Mouse (Mus musculus) small intestine, adult 2 months (tissue): ENCODE results near the gene Hoxd10. TPM values are rescaled to one million over a fixed set of nuclear protein-coding genes. Genes with fewer than 3 reads are reported as not detected.

Source experiments
- H3K27ac ChIP-seq: fragments of 200-500 bp; 2 replicates; pipeline ENCODE4 v1.5.1; 2012; ENCODE audit warnings: low read depth, low read length, control low read depth, inconsistent platforms; ENCODE audit not compliant: insufficient read depth
- H3K27me3 ChIP-seq: fragments of 200-500 bp; 2 replicates; pipeline ENCODE4 v1.6.1; 2012; ENCODE audit warnings: mild to moderate bottlenecking, moderate library complexity, low read length, inconsistent platforms; ENCODE audit not compliant: control insufficient read depth, insufficient read depth
- H3K36me3 ChIP-seq: fragments of 200-500 bp; 2 replicates; pipeline ENCODE4 v1.6.1; 2012; ENCODE audit warnings: mild to moderate bottlenecking, low read length, control low read depth, inconsistent platforms; ENCODE audit not compliant: control insufficient read depth, insufficient read depth
- H3K4me1 ChIP-seq: fragments of 200-500 bp; 2 replicates; pipeline ENCODE4 v1.6.1; 2012; ENCODE audit warnings: low read length, inconsistent platforms, mixed read lengths; ENCODE audit not compliant: control insufficient read depth, insufficient read depth, insufficient read length
- H3K4me3 ChIP-seq: fragments of 200-500 bp; 2 replicates; pipeline ENCODE4 v1.5.1; 2012; ENCODE audit warnings: low read depth, mild to moderate bottlenecking, control low read depth, inconsistent platforms, low read length, moderate library complexity
- CTCF ChIP-seq: fragments of 200-500 bp; IDR thresholded peaks from 2 replicates; pipeline ENCODE4 v1.5.1; 2012; ENCODE audit warnings: low read depth, mild to moderate bottlenecking, control low read depth, inconsistent platforms, low read length, moderate library complexity, mixed read lengths; ENCODE audit not compliant: insufficient replicate concordance, insufficient read length; ENCODE audit errors: extremely low read depth
- POLR2A ChIP-seq: fragments of 200-500 bp; IDR thresholded peaks from 2 replicates; pipeline ENCODE4 v1.6.1; 2012; ENCODE audit warnings: low read depth, mild to moderate bottlenecking, control low read depth, inconsistent platforms, low read length, moderate library complexity
- WGBS: fragments of 180-500 bp; shearing (Covaris S2); methylation state at CpG from one replicate; pipeline ENCODE4 v1.1.7; 2018; 5-methylcytosine and 5-hydroxymethylcytosine counted together
- polyA plus RNA-seq: library from polyadenylated mRNA; depleted of rRNA; stranded (reverse); fragments of >200 nt; gene quantifications from 2 replicates; pipeline ENCODE4 v1.2.3, GENCODE M21; 2012; rRNA removed

Gene Hoxd10
- polyA plus RNA-seq: not detected in 2 replicates

DNA sequence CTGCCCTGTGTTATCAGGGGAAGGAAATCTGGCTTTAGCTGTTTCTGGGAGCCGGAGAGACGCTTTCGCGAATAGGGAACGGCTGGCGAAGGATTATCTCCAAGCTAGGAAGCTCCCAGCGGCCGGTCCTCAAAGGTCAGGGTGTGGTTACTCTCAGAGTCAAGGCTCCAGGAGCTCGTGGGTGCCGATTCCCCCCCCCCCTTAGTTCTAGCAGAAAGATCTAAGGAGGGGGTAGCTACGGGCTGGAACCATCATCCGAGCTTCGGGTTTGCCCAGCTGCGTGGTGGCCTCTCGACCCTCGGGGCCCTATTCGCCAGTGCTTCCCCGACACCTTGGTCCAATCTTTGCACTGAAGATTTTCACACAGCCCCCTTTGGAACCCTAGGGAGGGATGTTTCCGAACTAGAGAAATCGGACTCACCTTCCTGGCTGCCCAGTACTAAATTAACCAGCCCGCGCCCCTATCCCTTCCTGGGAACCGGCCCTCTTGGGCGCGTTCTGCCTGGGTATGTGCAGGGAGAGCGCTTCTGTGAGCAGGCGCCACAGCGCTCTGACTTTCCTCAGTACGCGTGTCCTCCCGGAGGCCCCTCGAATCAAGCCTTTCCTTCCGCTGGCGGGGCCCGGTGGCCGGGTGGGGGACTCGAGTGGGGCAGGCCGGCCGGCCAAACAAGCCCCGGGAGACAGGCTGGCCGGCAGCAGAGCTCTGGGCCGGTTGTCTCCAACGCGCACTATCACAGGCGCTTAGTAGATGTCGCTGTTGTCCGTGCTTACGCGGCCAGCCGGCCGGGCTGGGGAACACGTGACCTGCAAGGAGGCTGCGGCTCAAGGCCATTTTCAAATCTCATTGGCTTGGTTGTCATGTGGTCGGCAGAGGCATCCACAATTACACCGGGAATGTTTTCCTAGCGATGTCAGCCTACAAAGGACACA is at the start of gene Hoxd10:
Gene Hoxd10, plus strand, starts transcription at position 903 of the 930 bp plus-strand sequence.
- Histone ChIP-seq H3K4me1 (no peaks in the 10 kb centered on the region; the same call in 1 of the 2 replicates), H3K27ac (no peak within 1 kb of the TSS), H3K27me3 (peaks cover 82% of the 10 kb centered on the region), H3K4me3 (no peak within 1 kb of the TSS), H3K36me3 (no peaks in the 10 kb centered on the region)
- no peak for TF ChIP-seq POLR2A
- no peak for TF ChIP-seq CTCF
- WGBS: 5% methylated on average over 56 of the region's 56 CpGs

DNA sequence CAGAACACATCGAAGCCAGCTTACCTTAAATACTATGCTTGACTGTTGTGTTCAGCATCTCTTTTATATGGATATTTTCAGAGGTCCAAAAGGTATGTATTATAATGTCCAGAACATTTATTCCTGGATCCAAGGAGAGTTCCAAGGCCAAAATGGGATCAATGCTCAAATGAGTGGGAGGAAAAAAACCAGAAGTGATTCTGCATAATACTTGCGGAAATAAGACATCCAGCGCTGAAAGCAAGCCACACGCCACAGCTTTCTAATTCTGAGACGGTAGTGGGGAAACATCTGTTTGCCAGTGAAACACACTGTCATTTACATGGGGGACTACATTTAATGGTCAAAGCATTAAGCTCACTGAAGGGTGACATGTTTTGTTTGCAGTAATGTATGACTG is 49.3 kb upstream of the Hoxd10 start:
- TF ChIP-seq POLR2A (no peak), CTCF (no peak)
- H3K36me3 ChIP-seq: no peaks in the 10 kb centered on the region
- H3K27me3 ChIP-seq: peaks cover 6% of the 10 kb centered on the region
- H3K27ac ChIP-seq: no peak overlapping the region
- no peak overlapping the region for H3K4me3 ChIP-seq
- H3K4me1 ChIP-seq: no peaks in the 10 kb centered on the region
- 54% methylated on average over 5 of the region's 5 CpGs for WGBS

DNA sequence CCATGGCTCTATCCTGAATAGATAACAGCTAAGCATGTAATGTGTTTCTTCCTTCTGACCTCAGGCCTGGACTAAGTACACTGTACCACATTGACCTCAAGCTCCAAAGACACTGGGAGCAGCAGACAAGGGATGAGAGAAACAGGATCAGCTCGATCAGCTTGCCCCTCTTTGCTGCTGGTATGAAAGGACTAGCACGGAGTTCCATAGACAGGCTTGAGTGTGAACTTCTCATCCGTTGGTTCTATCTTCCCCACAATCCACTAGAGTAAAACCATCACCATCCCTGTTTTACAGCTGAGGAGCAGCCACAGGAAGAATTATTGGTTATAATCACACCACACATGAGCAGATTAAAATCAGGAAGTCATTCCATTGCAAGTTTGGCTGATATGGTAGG is 46.1 kb upstream of the Hoxd10 start:
- H3K27me3 ChIP-seq: peaks cover 35% of the 10 kb centered on the region
- 78% methylated on average over 3 of the region's 3 CpGs for WGBS
- no peak overlapping the region for H3K4me3 ChIP-seq
- H3K36me3 ChIP-seq: no peaks in the 10 kb centered on the region
- H3K4me1 ChIP-seq: no peaks in the 10 kb centered on the region
- no peak for TF ChIP-seq POLR2A
- TF ChIP-seq CTCF: no peak
- no peak overlapping the region for H3K27ac ChIP-seq

- 20% methylated on average over 7 of the region's 7 CpGs for WGBS
Measured at GRCm38 (mm10) chr2:74647082-74647864, 44.5 kb upstream of the Hoxd10 start.

DNA sequence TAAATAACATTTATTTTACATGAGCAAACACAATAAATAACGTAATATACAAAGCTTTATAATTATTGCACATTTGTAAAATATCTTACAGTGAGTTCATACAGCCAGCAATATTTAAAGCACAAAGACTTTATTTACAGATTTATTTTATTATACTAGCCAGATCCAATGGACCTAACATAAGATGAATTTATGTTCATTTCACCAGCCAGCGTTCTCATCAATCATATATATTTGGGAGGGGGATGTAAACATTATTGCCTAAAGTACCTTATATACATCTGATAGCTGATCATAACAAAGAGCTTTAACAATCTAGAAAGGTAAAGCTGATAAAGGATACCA is 38.8 kb upstream of the Hoxd10 start:
- Histone ChIP-seq H3K36me3 (no peaks in the 10 kb centered on the region), H3K27me3 (peaks cover 80% of the 10 kb centered on the region), H3K4me3 (no peak overlapping the region), H3K27ac (no peak overlapping the region), H3K4me1 (peaks cover 8% of the 10 kb centered on the region; the same call in 1 of the 2 replicates)
- TF ChIP-seq CTCF (no peak), POLR2A (no peak)
- WGBS: 39% methylated on average over 2 of the region's 2 CpGs

More at GRCm38 (mm10) chr2:74647082-74647864, 44.5 kb upstream of the Hoxd10 start:
- TF ChIP-seq POLR2A: no peak
- no peak for TF ChIP-seq CTCF
- no peak overlapping the region for H3K27ac ChIP-seq
- no peaks in the 10 kb centered on the region for H3K4me1 ChIP-seq
- H3K4me3 ChIP-seq: no peak overlapping the region
- H3K36me3 ChIP-seq: no peaks in the 10 kb centered on the region
- H3K27me3 ChIP-seq: peaks cover 46% of the 10 kb centered on the region

DNA sequence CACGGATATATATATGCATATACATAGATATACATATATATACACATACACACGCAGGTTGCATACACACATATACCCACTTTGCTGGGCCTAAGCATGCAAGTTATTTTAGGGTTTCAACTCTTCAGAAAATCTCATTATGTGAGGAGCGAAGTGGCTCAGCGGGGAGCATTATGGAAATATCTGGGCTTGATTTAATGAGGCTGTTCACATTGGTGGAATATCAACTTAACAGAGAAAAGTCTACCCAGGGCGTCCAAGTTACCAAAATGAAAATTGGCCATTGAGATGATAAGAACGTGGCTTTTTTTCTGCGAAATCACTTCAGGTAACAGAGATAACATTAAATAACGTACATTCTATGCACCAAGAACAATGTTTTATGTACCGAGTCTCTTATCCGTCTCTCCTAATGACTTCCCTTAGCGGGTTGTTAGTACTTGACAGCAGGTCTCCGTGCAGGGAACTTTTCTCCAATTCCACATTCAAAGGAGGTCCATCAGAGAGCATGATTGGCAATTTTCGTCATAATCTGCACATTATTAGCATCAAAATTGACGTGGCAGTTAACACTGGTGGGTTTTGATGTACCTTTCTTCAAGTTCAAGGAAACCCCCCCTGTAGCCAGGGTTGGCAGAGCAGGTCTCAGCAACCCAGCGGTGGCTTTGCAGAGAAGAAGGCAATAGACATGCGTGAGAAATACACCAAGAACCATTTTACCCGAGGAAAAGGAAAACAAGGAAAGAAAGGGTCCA is 37.8 kb upstream of the Hoxd10 start:
- H3K27me3 ChIP-seq: peaks cover 81% of the 10 kb centered on the region
- peaks cover 8% of the 10 kb centered on the region; the same call in 1 of the 2 replicates for H3K4me1 ChIP-seq
- no peak overlapping the region for H3K27ac ChIP-seq
- no peak for TF ChIP-seq CTCF
- no peak for TF ChIP-seq POLR2A
- 21% methylated on average over 17 of the region's 17 CpGs for whole genome bisulfite sequencing
- H3K36me3 ChIP-seq: no peaks in the 10 kb centered on the region
- no peak overlapping the region for H3K4me3 ChIP-seq
